Mouse (Mus musculus): Measurements from ENCODE around the gene Syce3.

Syce3 gene

GRCm38 (mm10) chr15:89424621-89425020 lies 14.3 kb upstream of the Syce3 start:
- no peak for DNase-seq (ENCODE audit: low read depth, low spot score)

GRCm38 (mm10) chr15:89421938-89422337 lies 11.6 kb upstream of the Syce3 start:
- DNase-seq (ENCODE audit: low read depth, low spot score) = no peak

GRCm38 (mm10) chr15:89415282-89415681 lies 5.0 kb upstream of the Syce3 start:
- DNase-seq (ENCODE audit: low read depth, low spot score) = no peak

GRCm38 (mm10) chr15:89406691-89407090 lies 3.6 kb downstream of the Syce3 start:
- DNase-seq (ENCODE audit: low read depth, low spot score) = no peak

GRCm38 (mm10) chr15:89404831-89405623 lies 5.3 kb downstream of the Syce3 start:
- DNase-seq (ENCODE audit: low read depth, low spot score) = no peak

- DNase-seq (ENCODE audit: low read depth, low spot score) = no peak
Observed at GRCm38 (mm10) chr15:89402471-89402870, 7.8 kb downstream of the Syce3 start.

GRCm38 (mm10) chr15:89399716-89400115 lies 10.6 kb downstream of the Syce3 start:
- DNase-seq (ENCODE audit: low read depth, low spot score) = no peak

- DNase-seq (ENCODE audit: low read depth, low spot score) = no peak
Observed at GRCm38 (mm10) chr15:89398146-89398545, 12.2 kb downstream of the Syce3 start.

GRCm38 (mm10) chr15:89396883-89397282 lies 13.4 kb downstream of the Syce3 start:
- DNase-seq (ENCODE audit: low read depth, low spot score) = no peak

- no peak for DNase-seq (ENCODE audit: low read depth, low spot score)
Observed at GRCm38 (mm10) chr15:89390081-89390480, 20.2 kb downstream of the Syce3 start.

GRCm38 (mm10) chr15:89387127-89387526 lies 23.2 kb downstream of the Syce3 start:
- no peak for DNase-seq (ENCODE audit: low read depth, low spot score)

- DNase-seq (ENCODE audit: low read depth, low spot score) = no peak
Observed at GRCm38 (mm10) chr15:89384617-89385016, 25.7 kb downstream of the Syce3 start, which contains the start of gene Klhdc7b. Klhdc7b (plus strand) TSS chr15:89384917.

GRCm38 (mm10) chr15:89379429-89379828 lies 30.9 kb downstream of the Syce3 start:
- no peak for DNase-seq (ENCODE audit: low read depth, low spot score)

GRCm38 (mm10) chr15:89378831-89379401 lies 31.4 kb downstream of the Syce3 start, which contains the start of gene Odf3b:
Odf3b (minus strand) TSS chr15:89379282.
- no peak for DNase-seq (ENCODE audit: low read depth, low spot score)

GRCm38 (mm10) chr15:89377938-89378828 lies 32.1 kb downstream of the Syce3 start:
- DNase-seq (ENCODE audit: low read depth, low spot score) = no peak

- no peak for DNase-seq (ENCODE audit: low read depth, low spot score)
Observed at GRCm38 (mm10) chr15:89377362-89377761, 32.9 kb downstream of the Syce3 start.

GRCm38 (mm10) chr15:89376957-89377356 lies 33.3 kb downstream of the Syce3 start, which contains the start of gene Tymp:
Tymp (minus strand) TSS chr15:89377039.
- no peak for DNase-seq (ENCODE audit: low read depth, low spot score)

- DNase-seq (ENCODE audit: low read depth, low spot score) = no peak
Observed at GRCm38 (mm10) chr15:89376040-89376439, 34.3 kb downstream of the Syce3 start.

- DNase-seq (ENCODE audit: low read depth, low spot score) = no peak
Observed at GRCm38 (mm10) chr15:89374801-89375534, 35.3 kb downstream of the Syce3 start.

GRCm38 (mm10) chr15:89374340-89374739 lies 36.0 kb downstream of the Syce3 start:
- DNase-seq (ENCODE audit: low read depth, low spot score) = no peak

- DNase-seq (ENCODE audit: low read depth, low spot score) = peak; percentile 94
Observed at GRCm38 (mm10) chr15:89373762-89374248, 36.5 kb downstream of the Syce3 start, which contains the start of gene Sco2. Sco2 (minus strand) TSS chr15:89373846.
